Mouse (Mus musculus) embryonic facial prominence, embryonic 15.5 days (tissue): ENCODE measurements at regions not wholly inside any gene's neighbourhood (a gene's known extent, or its start where the extent isn't known, plus 50 kb on each side); places are given as distances from the start of the nearest gene placed in this dataset.

ENCODE experiments used
- ATAC-seq: fragments of 200-750 bp; cut with Nextera tagmentation; 2 replicates; pipeline ENCODE4 v1.8.0; 2017; ENCODE audit warnings: low read depth, moderate TSS enrichment; ENCODE audit not compliant: insufficient number of reproducible peaks, low FRiP score, low TSS enrichment
- H3K27ac ChIP-seq: fragments of 300-500 bp; sonication (generic); replicated peaks from 2 replicates; pipeline ENCODE4 v1.5.1; 2015; ENCODE audit warnings: mild to moderate bottlenecking, inconsistent platforms
- H3K27me3 ChIP-seq: fragments of 300-500 bp; sonication (generic); 2 replicates; pipeline ENCODE4 v1.6.1; 2015; ENCODE audit warnings: inconsistent platforms
- H3K36me3 ChIP-seq: fragments of 300-500 bp; sonication (generic); 2 replicates; pipeline ENCODE4 v1.6.1; 2015; ENCODE audit warnings: mild to moderate bottlenecking, inconsistent platforms
- H3K4me1 ChIP-seq: fragments of 300-500 bp; sonication (generic); 2 replicates; pipeline ENCODE4 v1.6.1; 2015; ENCODE audit warnings: inconsistent platforms
- H3K4me2 ChIP-seq: fragments of 300-500 bp; sonication (generic); replicated peaks from 2 replicates; pipeline ENCODE4 v1.6.1; 2015; ENCODE audit warnings: mild to moderate bottlenecking, inconsistent platforms
- H3K4me3 ChIP-seq: fragments of 300-500 bp; sonication (generic); replicated peaks from 2 replicates; pipeline ENCODE4 v1.5.1; 2015; ENCODE audit warnings: mild to moderate bottlenecking, inconsistent platforms
- H3K9ac ChIP-seq: fragments of 300-500 bp; sonication (generic); 2 replicates; pipeline ENCODE4 v1.6.1; 2015; ENCODE audit warnings: inconsistent platforms
- H3K9me3 ChIP-seq: fragments of 300-500 bp; sonication (generic); replicated peaks from 2 replicates; pipeline ENCODE4 v1.6.1; 2016; ENCODE audit warnings: inconsistent platforms
- WGBS: fragments of 180-500 bp; shearing (Covaris S2); methylation state at CpG from one replicate; pipeline ENCODE4 v1.1.7; 2015; 5-methylcytosine and 5-hydroxymethylcytosine counted together

DNA sequence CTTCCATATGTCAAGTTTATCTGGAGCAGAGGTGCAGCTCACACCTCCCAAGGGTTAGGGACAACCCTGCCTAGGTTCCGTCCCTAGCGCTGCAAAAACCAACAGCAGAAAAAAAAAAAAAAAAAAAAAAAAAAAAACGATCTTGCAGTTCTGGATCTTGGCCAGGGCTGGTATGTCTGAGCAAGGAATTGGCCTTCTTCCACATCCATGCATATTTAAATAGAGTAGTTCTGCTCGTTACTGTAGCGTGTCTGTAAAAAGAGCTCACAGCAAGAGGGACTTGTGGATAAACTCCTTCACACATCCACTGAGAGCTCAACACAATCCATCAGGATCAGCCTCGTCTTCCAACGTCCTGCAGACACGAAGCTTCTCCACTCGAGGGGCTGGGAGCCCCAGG lies 639.4 kb upstream of the Adam5 start:
- ATAC-seq: no peak

DNA sequence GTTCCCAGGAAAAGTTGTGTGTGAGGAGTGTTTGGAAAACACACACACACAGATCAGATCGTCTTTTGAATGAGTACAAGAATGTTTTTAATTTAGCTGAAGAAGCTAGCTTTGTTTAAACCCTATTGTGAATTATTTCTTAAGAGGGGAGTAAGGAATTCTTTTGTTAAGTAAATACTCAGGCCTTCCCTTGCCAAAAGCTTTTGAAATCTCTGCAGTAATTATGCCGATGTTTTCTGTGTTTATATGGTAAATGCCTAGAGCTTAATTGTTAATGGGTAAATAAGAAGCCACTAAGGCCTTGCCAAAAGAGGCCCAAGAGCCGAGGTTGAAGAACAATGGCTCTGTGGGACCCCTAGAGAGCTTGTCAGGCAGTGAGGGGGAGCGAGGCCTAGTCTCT lies 638.3 kb upstream of the Adam5 start:
- Histone ChIP-seq H3K4me2 (no peak overlapping the region), H3K36me3 (no peaks in the 10 kb centered on the region), H3K9me3 (no peaks in the 10 kb centered on the region), H3K4me3 (no peak overlapping the region), H3K9ac (no peak overlapping the region), H3K27ac (peak overlapping the region; percentile 82), H3K4me1 (peaks cover 49% of the 10 kb centered on the region), H3K27me3 (no peaks in the 10 kb centered on the region)
- 21% methylated on average over 4 of the region's 4 CpGs for WGBS
- ATAC-seq: no peak

More for the DNA sequence above, 639.4 kb upstream of the Adam5 start:
- WGBS: 10% methylated on average over 9 of the region's 9 CpGs
- Histone ChIP-seq H3K4me3 (no peak overlapping the region), H3K36me3 (no peaks in the 10 kb centered on the region), H3K4me2 (no peak overlapping the region), H3K9ac (no peak overlapping the region), H3K27ac (peak overlapping the region; percentile 82), H3K27me3 (no peaks in the 10 kb centered on the region), H3K9me3 (no peaks in the 10 kb centered on the region), H3K4me1 (peaks cover 49% of the 10 kb centered on the region)

DNA sequence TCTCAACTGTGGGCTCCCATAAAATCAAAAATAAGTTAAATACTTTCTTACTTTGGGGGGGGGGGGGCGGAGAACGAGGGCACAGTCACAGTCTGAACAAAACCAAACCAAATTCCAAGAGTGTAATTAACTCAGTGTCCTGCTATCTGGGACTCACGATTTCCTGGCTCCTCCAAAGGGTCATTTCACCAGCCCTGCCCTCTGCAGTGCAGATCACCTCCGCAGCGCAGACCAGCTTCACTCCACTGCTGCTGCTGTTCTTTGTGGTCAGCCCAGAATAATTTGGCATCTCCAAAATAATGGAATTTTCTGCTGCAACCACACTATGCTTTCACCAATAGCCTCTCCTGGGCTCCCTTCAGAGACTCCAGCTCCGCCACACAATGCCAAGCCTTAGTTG lies 631.5 kb upstream of the Adam5 start:
- WGBS: 58% methylated on average over 6 of the region's 6 CpGs
- H3K27ac ChIP-seq: no peak overlapping the region
- H3K9ac ChIP-seq: no peak overlapping the region
- H3K27me3 ChIP-seq: no peaks in the 10 kb centered on the region
- H3K9me3 ChIP-seq: no peaks in the 10 kb centered on the region
- H3K4me2 ChIP-seq: no peak overlapping the region
- H3K36me3 ChIP-seq: no peaks in the 10 kb centered on the region
- H3K4me3 ChIP-seq: no peak overlapping the region
- ATAC-seq: no peak
- no peaks in the 10 kb centered on the region for H3K4me1 ChIP-seq

DNA sequence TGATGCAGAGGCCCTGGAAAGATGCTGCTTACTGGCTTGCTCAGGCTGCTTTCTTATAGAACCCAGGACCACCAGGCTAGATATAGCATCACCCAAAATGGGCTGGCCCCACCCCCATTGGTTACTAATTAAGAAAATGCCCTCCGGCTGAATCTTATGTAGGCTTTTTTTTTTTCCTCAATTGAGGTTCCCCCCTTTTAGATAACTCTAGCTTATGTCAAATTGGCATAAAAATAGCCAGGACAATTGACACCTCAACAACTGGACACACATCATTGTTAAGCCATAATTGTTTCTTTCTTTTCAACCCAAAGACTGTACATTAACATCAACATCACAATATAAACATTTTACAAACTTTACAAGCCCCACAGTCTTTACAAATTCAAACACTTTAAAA lies 630.8 kb upstream of the Adam5 start:
- H3K36me3 ChIP-seq: no peaks in the 10 kb centered on the region
- H3K4me1 ChIP-seq: no peaks in the 10 kb centered on the region
- no peak overlapping the region for H3K4me2 ChIP-seq
- H3K4me3 ChIP-seq: no peak overlapping the region
- ATAC-seq: no peak
- H3K9me3 ChIP-seq: no peaks in the 10 kb centered on the region
- no peak overlapping the region for H3K9ac ChIP-seq
- WGBS: 78% methylated on average over 1 of the region's 1 CpGs
- H3K27ac ChIP-seq: no peak overlapping the region
- H3K27me3 ChIP-seq: no peaks in the 10 kb centered on the region

DNA sequence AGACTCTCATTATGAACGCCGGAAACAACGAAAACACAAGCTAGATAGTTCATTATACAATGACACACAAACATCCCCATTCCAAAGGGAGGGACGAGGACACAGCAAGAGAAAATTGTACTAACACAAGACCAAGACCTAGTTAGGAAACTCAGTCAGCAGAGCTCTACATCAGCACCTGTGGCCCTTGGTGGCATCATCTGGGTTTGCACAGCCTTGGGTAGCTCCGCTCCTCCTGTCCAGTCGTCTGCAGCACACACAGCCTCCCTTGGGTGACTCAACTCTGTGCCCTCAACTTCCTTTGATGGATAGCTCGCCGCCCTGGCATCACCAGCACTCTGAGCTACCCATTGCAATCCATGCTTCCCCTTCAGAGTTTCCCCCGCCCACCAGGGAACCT lies 629.7 kb upstream of the Adam5 start:
- H3K4me3 ChIP-seq: no peak overlapping the region
- no peaks in the 10 kb centered on the region for H3K9me3 ChIP-seq
- H3K4me2 ChIP-seq: no peak overlapping the region
- H3K36me3 ChIP-seq: no peaks in the 10 kb centered on the region
- 95% methylated on average over 9 of the region's 9 CpGs for WGBS
- H3K9ac ChIP-seq: no peak overlapping the region
- no peak overlapping the region for H3K27ac ChIP-seq
- no peaks in the 10 kb centered on the region for H3K27me3 ChIP-seq
- no peak for ATAC-seq
- no peaks in the 10 kb centered on the region for H3K4me1 ChIP-seq

DNA sequence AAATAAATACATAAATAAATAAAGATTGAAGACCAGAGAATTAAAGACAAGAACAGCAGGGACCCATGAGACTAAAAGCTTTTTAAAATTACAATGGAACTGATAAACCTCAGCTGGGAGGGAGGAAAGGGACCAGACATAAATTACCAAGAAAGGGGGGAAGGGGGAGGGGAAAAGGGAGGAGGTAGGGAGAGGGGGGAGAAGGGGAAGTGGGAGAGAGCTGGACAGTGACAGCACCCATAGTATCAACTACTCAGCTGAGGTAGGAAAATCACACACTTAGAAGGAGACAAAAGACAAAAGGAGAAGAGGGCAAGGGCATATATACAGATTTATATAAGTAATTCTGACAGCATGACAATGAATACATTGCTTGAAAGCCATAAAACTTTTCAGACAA lies 626.4 kb upstream of the Adam5 start:
- no peak overlapping the region for H3K9ac ChIP-seq

DNA sequence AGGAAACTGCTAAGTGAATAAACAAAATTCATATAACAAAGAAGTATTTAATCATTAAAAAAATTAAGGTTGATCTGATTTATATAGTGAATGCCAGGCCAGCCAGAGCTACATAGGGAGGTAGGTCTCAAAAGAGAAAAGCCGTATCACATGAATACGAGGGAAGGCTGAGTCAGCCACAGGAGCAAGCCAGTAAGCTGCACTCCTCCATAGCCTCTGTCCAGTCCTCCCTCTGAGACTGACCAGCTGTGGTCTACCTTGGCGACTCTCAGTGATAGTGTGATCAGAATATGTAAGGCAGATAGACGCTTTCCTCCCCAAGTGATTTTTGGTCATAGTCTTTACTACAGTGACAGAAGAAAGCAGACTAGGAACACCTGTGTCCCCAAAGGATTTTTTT lies 625.4 kb upstream of the Adam5 start:
- H3K9ac ChIP-seq: no peak overlapping the region
- H3K36me3 ChIP-seq: no peaks in the 10 kb centered on the region
- no peaks in the 10 kb centered on the region for H3K9me3 ChIP-seq
- H3K4me2 ChIP-seq: no peak overlapping the region
- H3K27ac ChIP-seq: no peak overlapping the region
- 89% methylated on average over 4 of the region's 4 CpGs for WGBS
- ATAC-seq: no peak
- no peak overlapping the region for H3K4me3 ChIP-seq
- no peaks in the 10 kb centered on the region for H3K4me1 ChIP-seq
- no peaks in the 10 kb centered on the region for H3K27me3 ChIP-seq

More for the DNA sequence above, 626.4 kb upstream of the Adam5 start:
- no peak for ATAC-seq
- no peaks in the 10 kb centered on the region for H3K9me3 ChIP-seq
- no peak overlapping the region for H3K4me2 ChIP-seq
- H3K27me3 ChIP-seq: no peaks in the 10 kb centered on the region
- H3K4me1 ChIP-seq: no peaks in the 10 kb centered on the region
- H3K27ac ChIP-seq: no peak overlapping the region
- no peak overlapping the region for H3K4me3 ChIP-seq
- no peaks in the 10 kb centered on the region for H3K36me3 ChIP-seq

DNA sequence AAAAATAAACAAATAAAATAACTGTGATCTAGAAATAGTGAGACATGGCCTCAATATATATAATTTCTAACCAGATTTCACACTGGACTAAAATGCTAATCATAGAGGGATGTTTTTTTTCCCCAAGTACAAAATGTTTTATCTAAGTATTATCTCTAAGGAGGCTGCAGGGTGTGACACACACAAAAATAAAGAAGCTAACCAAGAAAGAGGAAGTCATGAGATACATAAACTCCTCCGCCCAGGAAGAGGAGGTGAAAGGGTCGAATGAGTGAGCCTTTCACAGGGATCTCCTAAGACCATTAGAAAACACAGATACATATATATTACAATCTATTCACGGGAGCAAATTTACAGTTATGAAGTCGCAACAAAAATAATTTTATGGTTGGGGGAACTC lies 623.7 kb upstream of the Adam5 start:
- ATAC-seq: no peak
- no peak overlapping the region for H3K4me3 ChIP-seq
- no peaks in the 10 kb centered on the region for H3K27me3 ChIP-seq
- no peaks in the 10 kb centered on the region for H3K36me3 ChIP-seq
- H3K4me1 ChIP-seq: no peaks in the 10 kb centered on the region
- H3K4me2 ChIP-seq: no peak overlapping the region
- 81% methylated on average over 4 of the region's 4 CpGs for WGBS
- H3K9me3 ChIP-seq: no peaks in the 10 kb centered on the region
- H3K27ac ChIP-seq: no peak overlapping the region
- H3K9ac ChIP-seq: no peak overlapping the region

DNA sequence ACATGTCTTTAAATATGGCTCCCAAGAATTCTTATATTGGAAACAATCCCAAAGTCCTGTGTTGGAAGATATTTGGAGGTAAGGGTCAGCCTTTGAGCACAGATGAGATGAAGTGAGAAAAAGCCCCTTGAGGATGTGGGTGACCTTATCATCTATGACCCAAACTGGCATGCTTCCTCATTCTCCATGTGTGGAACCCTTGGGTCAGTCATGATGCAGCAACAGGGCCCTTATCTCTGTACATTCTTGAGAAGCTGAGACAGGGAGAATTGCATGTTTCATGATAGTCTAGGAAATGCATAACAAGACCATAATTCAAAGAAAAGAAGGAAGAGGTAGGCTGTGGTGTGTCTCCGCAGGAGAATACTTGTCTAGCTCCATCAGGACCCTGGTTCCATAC lies 621.8 kb upstream of the Adam5 start:
- Histone ChIP-seq H3K4me2 (no peak overlapping the region), H3K4me1 (peaks cover 5% of the 10 kb centered on the region; the same call in 1 of the 2 replicates), H3K27ac (no peak overlapping the region), H3K4me3 (no peak overlapping the region), H3K9ac (no peak overlapping the region), H3K36me3 (no peaks in the 10 kb centered on the region), H3K9me3 (no peaks in the 10 kb centered on the region), H3K27me3 (no peaks in the 10 kb centered on the region)
- WGBS: 94% methylated on average over 1 of the region's 1 CpGs
- no peak for ATAC-seq

DNA sequence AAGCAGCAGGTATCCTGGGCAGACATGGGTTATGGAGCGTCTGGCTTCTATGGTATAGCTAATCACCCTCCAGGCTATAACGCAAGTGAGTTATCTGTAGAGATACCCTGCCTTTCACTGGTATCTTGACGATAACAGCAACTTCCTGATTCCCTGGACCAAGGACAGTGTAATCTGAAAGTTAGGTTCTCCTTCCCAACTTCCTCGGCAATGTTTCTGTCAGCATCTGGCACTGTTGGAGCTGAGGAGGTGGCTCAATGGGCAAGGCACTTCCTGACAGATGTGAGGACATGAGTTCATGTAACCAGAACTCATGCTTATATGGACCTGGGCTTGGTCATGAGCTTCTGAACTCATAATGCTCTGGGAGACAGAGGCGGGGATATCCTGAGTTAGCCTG lies 620.9 kb upstream of the Adam5 start:
- H3K9ac ChIP-seq: no peak overlapping the region
- no peaks in the 10 kb centered on the region for H3K27me3 ChIP-seq
- H3K36me3 ChIP-seq: no peaks in the 10 kb centered on the region
- no peak overlapping the region for H3K27ac ChIP-seq
- ATAC-seq: no peak
- H3K4me1 ChIP-seq: peaks cover 14% of the 10 kb centered on the region
- H3K4me2 ChIP-seq: no peak overlapping the region
- 69% methylated on average over 5 of the region's 5 CpGs for WGBS
- no peak overlapping the region for H3K4me3 ChIP-seq
- no peaks in the 10 kb centered on the region for H3K9me3 ChIP-seq

DNA sequence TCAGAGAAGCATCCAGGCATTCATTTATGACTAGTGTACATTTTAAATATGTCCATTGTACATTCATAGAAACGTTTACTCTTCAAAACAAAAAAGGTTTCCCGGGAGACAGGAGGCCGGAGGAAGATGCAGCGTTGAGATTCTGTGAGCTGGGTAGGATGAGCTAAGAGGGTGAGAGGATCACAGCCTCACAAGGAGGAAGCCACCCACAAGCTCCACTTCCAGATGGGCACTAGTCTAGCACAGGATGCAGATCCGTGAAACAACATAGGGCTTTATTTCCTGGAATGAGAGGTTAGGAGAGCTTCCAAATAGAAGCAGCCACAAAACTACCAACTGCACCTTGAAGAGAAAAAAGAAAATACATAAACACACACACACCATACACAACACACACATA lies 619.4 kb upstream of the Adam5 start:
- ATAC-seq: no peak
- no peak overlapping the region for H3K4me2 ChIP-seq
- no peaks in the 10 kb centered on the region for H3K9me3 ChIP-seq
- 61% methylated on average over 5 of the region's 5 CpGs for WGBS
- no peak overlapping the region for H3K9ac ChIP-seq
- no peaks in the 10 kb centered on the region for H3K27me3 ChIP-seq
- H3K36me3 ChIP-seq: no peaks in the 10 kb centered on the region
- H3K4me3 ChIP-seq: no peak overlapping the region
- peaks cover 22% of the 10 kb centered on the region for H3K4me1 ChIP-seq
- H3K27ac ChIP-seq: no peak overlapping the region

DNA sequence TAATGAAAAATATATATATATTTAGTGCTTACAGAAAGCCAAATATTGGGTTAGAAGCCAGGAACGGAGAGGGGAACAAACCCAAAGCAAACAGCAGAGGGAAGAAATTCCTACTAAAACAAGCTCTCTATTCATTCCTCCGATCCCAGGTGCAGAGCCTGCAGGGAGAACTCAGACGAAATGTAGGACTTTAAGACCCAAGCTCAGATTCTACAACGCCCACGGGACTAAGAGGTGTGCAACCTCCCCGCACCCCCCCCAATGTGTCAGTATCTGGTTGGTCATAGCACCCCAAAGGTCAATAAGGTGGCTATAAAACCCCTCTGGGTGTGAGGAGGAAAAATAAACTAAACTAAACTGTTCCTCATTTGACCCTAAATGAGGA lies 616.9 kb upstream of the Adam5 start:
- 20% methylated on average over 6 of the region's 6 CpGs for WGBS
- Histone ChIP-seq H3K4me1 (peaks cover 22% of the 10 kb centered on the region), H3K27ac (peak overlapping the region; percentile 79), H3K4me2 (peak overlapping the region; percentile 34), H3K27me3 (no peaks in the 10 kb centered on the region), H3K4me3 (peak overlapping the region; percentile 9), H3K36me3 (no peaks in the 10 kb centered on the region), H3K9ac (no peak overlapping the region), H3K9me3 (no peaks in the 10 kb centered on the region)
- ATAC-seq: peak; percentile 12; the same call in 1 of the 2 replicates
